Mouse (Mus musculus) stomach, embryonic 14.5 days (tissue): ENCODE data around the gene Polr3b. TPM values are rescaled to one million over a fixed set of nuclear protein-coding genes. Genes with fewer than 3 reads are reported as not detected.

Experiments used
- ATAC-seq: fragments of 200-750 bp; cut with Nextera tagmentation; 2 replicates; pipeline ENCODE4 v1.8.0; 2017; ENCODE audit warnings: low read depth, moderate TSS enrichment; ENCODE audit not compliant: insufficient number of reproducible peaks, insufficient read depth, low FRiP score
- H3K27ac ChIP-seq: fragments of 300-500 bp; sonication (generic); 2 replicates; pipeline ENCODE4 v1.5.1; 2014; ENCODE audit warnings: mild to moderate bottlenecking, low read length, moderate library complexity, mixed read lengths
- H3K27me3 ChIP-seq: fragments of 300-500 bp; sonication (generic); 2 replicates; pipeline ENCODE4 v1.6.1; 2014; ENCODE audit warnings: low read length, control low read depth, mixed read lengths; ENCODE audit not compliant: control insufficient read depth, insufficient read depth
- H3K36me3 ChIP-seq: fragments of 300-500 bp; sonication (generic); 2 replicates; pipeline ENCODE4 v1.6.1; 2014; ENCODE audit warnings: mild to moderate bottlenecking, control low read depth, low read length, moderate library complexity, mixed read lengths; ENCODE audit not compliant: control insufficient read depth, insufficient read depth
- H3K4me1 ChIP-seq: fragments of 300-500 bp; sonication (generic); 2 replicates; pipeline ENCODE4 v1.6.1; 2014; ENCODE audit warnings: low read length, control low read depth, mixed read lengths; ENCODE audit not compliant: control insufficient read depth, insufficient read depth
- H3K4me2 ChIP-seq: fragments of 300-500 bp; sonication (generic); replicated peaks from 2 replicates; pipeline ENCODE4 v1.6.1; 2014; ENCODE audit warnings: low read depth, low read length, control low read depth
- H3K4me3 ChIP-seq: fragments of 300-500 bp; sonication (generic); 2 replicates; pipeline ENCODE4 v1.5.1; 2014; ENCODE audit warnings: low read depth, low read length, control low read depth
- H3K9ac ChIP-seq: fragments of 300-500 bp; sonication (generic); replicated peaks from 2 replicates; pipeline ENCODE4 v1.6.1; 2014; ENCODE audit warnings: low read depth, mild to moderate bottlenecking, control low read depth, low read length, moderate library complexity, mixed read lengths
- H3K9me3 ChIP-seq: fragments of 300-500 bp; sonication (generic); 2 replicates; pipeline ENCODE4 v1.6.1; 2016; ENCODE audit warnings: low read depth, low read length, control low read depth; ENCODE audit not compliant: control insufficient read depth
- WGBS: fragments of 180-500 bp; shearing (Covaris S2); extraction: QIAGEN DNeasy Blood & Tissue Kit; methylation state at CpG from one replicate; pipeline ENCODE4 v1.1.7; 2014; 5-methylcytosine and 5-hydroxymethylcytosine counted together
- polyA plus RNA-seq: library from polyadenylated mRNA; unstranded; fragments of >200 nt; fragmentation: Nextera tagmentation; extraction: Ambion mirVana; gene quantifications from 2 replicates; pipeline ENCODE4 v1.2.1, GENCODE M21; 2014

The Polr3b gene
- polyA plus RNA-seq, 1 experiment from 2014 or later, result 13.7 TPM

- ATAC-seq, result no peak
- H3K27ac ChIP-seq, result no peak overlapping the region
These were observed 89.4 kb downstream of the Polr3b start for GRCm38 (mm10) chr10:84711479-84711878.

GRCm38 (mm10) chr10:84711940-84712339 is 89.8 kb downstream of the Polr3b start:
- H3K4me3 ChIP-seq, result no peak overlapping the region
- peaks cover 18% of the 10 kb centered on the region for H3K36me3 ChIP-seq
- WGBS, result 58% methylated on average over 5 of the region's 5 CpGs
- H3K9ac ChIP-seq, result no peak overlapping the region
- no peaks in the 10 kb centered on the region for H3K27me3 ChIP-seq
- H3K9me3 ChIP-seq, result no peaks in the 10 kb centered on the region
- no peak overlapping the region for H3K4me2 ChIP-seq
- H3K4me1 ChIP-seq, result no peaks in the 10 kb centered on the region
- no peak for ATAC-seq
- H3K27ac ChIP-seq, result no peak overlapping the region

More at GRCm38 (mm10) chr10:84711479-84711878, 89.4 kb downstream of the Polr3b start:
- Histone ChIP-seq H3K4me2 (no peak overlapping the region), H3K9ac (no peak overlapping the region), H3K4me1 (no peaks in the 10 kb centered on the region), H3K36me3 (peaks cover 18% of the 10 kb centered on the region), H3K4me3 (no peak overlapping the region), H3K9me3 (no peaks in the 10 kb centered on the region), H3K27me3 (no peaks in the 10 kb centered on the region)
- WGBS, result 76% methylated on average over 8 of the region's 8 CpGs

GRCm38 (mm10) chr10:84712532-84712931 is 90.4 kb downstream of the Polr3b start:
- no peak for ATAC-seq
- 63% methylated on average over 6 of the region's 6 CpGs for WGBS
- H3K27ac ChIP-seq, result no peak overlapping the region

DNA sequence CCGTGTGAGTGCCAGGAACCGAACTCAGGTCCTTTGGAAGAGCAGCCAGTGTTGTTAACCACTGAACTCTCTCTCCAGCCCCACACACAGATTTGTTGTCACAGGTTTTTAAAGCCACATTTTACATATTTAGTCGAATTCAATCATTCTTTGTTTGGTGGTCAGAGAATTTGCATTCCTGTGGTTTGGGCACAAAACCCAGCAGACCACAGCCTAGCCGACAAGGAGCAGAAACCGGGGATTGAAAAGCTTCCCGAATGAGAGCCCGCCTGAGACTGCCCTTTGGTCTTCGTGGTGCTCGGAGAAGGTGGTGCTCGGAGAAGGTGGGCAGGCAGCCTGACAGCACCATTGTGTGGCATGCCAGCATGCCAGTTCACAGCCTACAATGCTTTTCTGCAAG is 91.0 kb downstream of the Polr3b start:
- Histone ChIP-seq H3K4me3 (no peak overlapping the region), H3K4me1 (no peaks in the 10 kb centered on the region), H3K9ac (no peak overlapping the region), H3K36me3 (peaks cover 18% of the 10 kb centered on the region), H3K4me2 (no peak overlapping the region), H3K27me3 (no peaks in the 10 kb centered on the region), H3K9me3 (no peaks in the 10 kb centered on the region), H3K27ac (no peak overlapping the region)
- no peak for ATAC-seq
- WGBS, result 69% methylated on average over 10 of the region's 10 CpGs

More at GRCm38 (mm10) chr10:84712532-84712931, 90.4 kb downstream of the Polr3b start:
- H3K4me1 ChIP-seq, result no peaks in the 10 kb centered on the region
- no peaks in the 10 kb centered on the region for H3K27me3 ChIP-seq
- no peaks in the 10 kb centered on the region for H3K9me3 ChIP-seq
- no peak overlapping the region for H3K4me3 ChIP-seq
- H3K4me2 ChIP-seq, result no peak overlapping the region
- H3K9ac ChIP-seq, result no peak overlapping the region
- peaks cover 18% of the 10 kb centered on the region for H3K36me3 ChIP-seq

GRCm38 (mm10) chr10:84715639-84716038 is 93.5 kb downstream of the Polr3b start:
- H3K9me3 ChIP-seq, result no peaks in the 10 kb centered on the region
- no peaks in the 10 kb centered on the region for H3K27me3 ChIP-seq
- H3K4me3 ChIP-seq, result no peak overlapping the region
- H3K36me3 ChIP-seq, result peaks cover 18% of the 10 kb centered on the region
- no peak overlapping the region for H3K9ac ChIP-seq
- ATAC-seq, result no peak
- no peak overlapping the region for H3K27ac ChIP-seq
- H3K4me2 ChIP-seq, result no peak overlapping the region
- H3K4me1 ChIP-seq, result no peaks in the 10 kb centered on the region
- 94% methylated on average over 7 of the region's 7 CpGs for WGBS

DNA sequence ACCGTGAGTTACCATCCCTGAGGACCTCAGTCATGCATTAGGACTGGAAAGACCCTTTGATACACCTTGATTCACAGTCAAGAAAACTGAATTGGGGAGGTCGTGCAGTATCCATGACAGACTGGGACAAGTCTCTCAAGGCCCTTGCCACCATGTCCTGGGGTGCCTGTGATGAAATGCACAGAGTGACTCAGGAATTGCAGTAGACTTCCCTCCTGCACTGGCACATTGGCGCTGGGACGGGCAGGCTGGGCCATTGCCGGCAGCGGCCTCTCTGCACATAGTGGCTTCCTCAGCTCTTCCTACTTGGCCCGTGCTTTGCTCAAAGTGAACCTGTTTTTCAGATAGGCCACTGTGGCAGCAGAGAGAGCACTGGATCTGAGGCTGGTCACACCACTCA is 94.5 kb downstream of the Polr3b start:
- H3K27ac ChIP-seq, result no peak overlapping the region
- no peaks in the 10 kb centered on the region for H3K9me3 ChIP-seq
- no peaks in the 10 kb centered on the region for H3K4me1 ChIP-seq
- ATAC-seq, result no peak
- H3K36me3 ChIP-seq, result peaks cover 18% of the 10 kb centered on the region
- 94% methylated on average over 7 of the region's 7 CpGs for WGBS
- H3K4me2 ChIP-seq, result no peak overlapping the region
- no peak overlapping the region for H3K4me3 ChIP-seq
- H3K27me3 ChIP-seq, result no peaks in the 10 kb centered on the region
- H3K9ac ChIP-seq, result no peak overlapping the region

DNA sequence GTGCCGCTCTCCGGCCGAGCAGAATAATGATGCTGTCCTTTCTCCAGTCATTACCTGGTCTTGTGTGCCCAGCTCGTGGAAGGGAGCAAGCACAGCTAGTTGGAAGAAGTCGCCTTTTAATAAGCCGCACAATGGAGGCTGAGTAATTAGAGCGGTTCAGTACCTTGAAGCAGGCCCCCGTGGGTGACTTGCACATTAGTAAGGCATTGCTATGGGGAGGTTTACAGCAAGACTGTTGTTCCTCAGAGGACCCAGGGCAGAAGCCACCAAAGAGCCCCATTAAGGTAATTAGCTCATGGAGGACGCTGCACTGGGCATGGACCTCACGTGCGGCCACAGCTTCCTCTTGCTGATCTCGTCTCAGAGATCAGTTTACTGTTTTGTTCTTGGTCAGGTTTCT is 100.6 kb downstream of the Polr3b start:
- Histone ChIP-seq H3K4me3 (no peak overlapping the region), H3K9me3 (no peaks in the 10 kb centered on the region), H3K27ac (no peak overlapping the region), H3K4me2 (no peak overlapping the region), H3K4me1 (no peaks in the 10 kb centered on the region), H3K36me3 (peaks cover 5% of the 10 kb centered on the region), H3K27me3 (no peaks in the 10 kb centered on the region), H3K9ac (no peak overlapping the region)
- WGBS, result 89% methylated on average over 12 of the region's 12 CpGs
- ATAC-seq, result no peak

GRCm38 (mm10) chr10:84727005-84727404 is 104.9 kb downstream of the Polr3b start:
- no peaks in the 10 kb centered on the region for H3K27me3 ChIP-seq
- no peak overlapping the region for H3K27ac ChIP-seq
- no peak overlapping the region for H3K4me3 ChIP-seq
- H3K4me2 ChIP-seq, result no peak overlapping the region
- H3K9ac ChIP-seq, result no peak overlapping the region
- no peaks in the 10 kb centered on the region for H3K4me1 ChIP-seq
- ATAC-seq, result no peak
- WGBS, result 89% methylated on average over 12 of the region's 12 CpGs
- no peaks in the 10 kb centered on the region for H3K9me3 ChIP-seq
- H3K36me3 ChIP-seq, result peaks cover 5% of the 10 kb centered on the region

DNA sequence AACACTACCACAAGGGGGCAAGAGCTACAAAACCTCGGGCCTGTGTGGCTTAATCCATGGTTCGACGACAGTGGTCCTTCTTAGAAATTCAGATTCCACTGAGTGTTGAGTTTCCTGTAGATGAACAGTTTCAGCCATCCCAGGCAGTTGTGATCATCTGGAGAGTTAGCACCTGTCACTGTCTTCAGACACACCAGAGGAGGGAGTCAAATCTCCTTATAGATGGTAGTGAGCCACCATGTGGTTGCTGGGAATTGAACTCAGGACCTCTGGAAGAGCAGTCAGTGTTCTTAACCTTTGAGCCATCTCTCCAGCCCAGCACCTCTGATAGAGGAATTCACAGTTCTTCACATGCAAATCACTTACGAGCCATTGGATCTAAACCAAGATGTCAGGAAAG is 105.7 kb downstream of the Polr3b start:
- no peak overlapping the region for H3K9ac ChIP-seq
- WGBS, result 87% methylated on average over 4 of the region's 4 CpGs

More for the DNA sequence above, 105.7 kb downstream of the Polr3b start:
- Histone ChIP-seq H3K9me3 (no peaks in the 10 kb centered on the region), H3K4me3 (no peak overlapping the region), H3K4me2 (no peak overlapping the region), H3K36me3 (peaks cover 5% of the 10 kb centered on the region), H3K4me1 (no peaks in the 10 kb centered on the region), H3K27me3 (no peaks in the 10 kb centered on the region), H3K27ac (no peak overlapping the region)
- no peak for ATAC-seq
